Mouse (Mus musculus) embryonic facial prominence, embryonic 12.5 days (tissue): ENCODE measurements at regions not wholly inside any gene's neighbourhood (a gene's known extent, or its start where the extent isn't known, plus 50 kb on each side); places are given as distances from the start of the nearest gene placed in this dataset.
A peak's percentile ranks its signal among the peaks of the same experiment; 100 is the strongest.

Source experiments
- ATAC-seq: fragments of 200-750 bp; cut with Nextera tagmentation; 2 replicates; pipeline ENCODE4 v1.8.0; 2017; ENCODE audit not compliant: insufficient number of reproducible peaks, insufficient read depth, low FRiP score, low TSS enrichment
- H3K27ac ChIP-seq: fragments of 300-500 bp; sonication (generic); 2 replicates; pipeline ENCODE4 v1.5.1; 2016; ENCODE audit warnings: mild to moderate bottlenecking
- H3K27me3 ChIP-seq: fragments of 300-500 bp; sonication (generic); 2 replicates; pipeline ENCODE4 v1.6.1; 2016; ENCODE audit warnings: mild to moderate bottlenecking, moderate library complexity
- H3K36me3 ChIP-seq: fragments of 300-500 bp; sonication (generic); 2 replicates; pipeline ENCODE4 v1.6.1; 2016; ENCODE audit warnings: mild to moderate bottlenecking
- H3K4me1 ChIP-seq: fragments of 300-500 bp; sonication (generic); 2 replicates; pipeline ENCODE4 v1.6.1; 2016
- H3K4me2 ChIP-seq: fragments of 300-500 bp; sonication (generic); replicated peaks from 2 replicates; pipeline ENCODE4 v1.6.1; 2016; ENCODE audit warnings: mild to moderate bottlenecking, moderate library complexity
- H3K4me3 ChIP-seq: fragments of 300-500 bp; sonication (generic); 2 replicates; pipeline ENCODE4 v1.5.1; 2016; ENCODE audit warnings: mild to moderate bottlenecking
- H3K9ac ChIP-seq: fragments of 300-500 bp; sonication (generic); 2 replicates; pipeline ENCODE4 v1.6.1; 2016; ENCODE audit warnings: mild to moderate bottlenecking, moderate library complexity
- H3K9me3 ChIP-seq: fragments of 300-500 bp; sonication (generic); 2 replicates; pipeline ENCODE4 v1.6.1; 2016; ENCODE audit warnings: mild to moderate bottlenecking, moderate library complexity
- WGBS: fragments of 180-500 bp; shearing (Covaris S2); methylation state at CpG from one replicate; pipeline ENCODE4 v1.1.7; 2016; 5-methylcytosine and 5-hydroxymethylcytosine counted together

DNA sequence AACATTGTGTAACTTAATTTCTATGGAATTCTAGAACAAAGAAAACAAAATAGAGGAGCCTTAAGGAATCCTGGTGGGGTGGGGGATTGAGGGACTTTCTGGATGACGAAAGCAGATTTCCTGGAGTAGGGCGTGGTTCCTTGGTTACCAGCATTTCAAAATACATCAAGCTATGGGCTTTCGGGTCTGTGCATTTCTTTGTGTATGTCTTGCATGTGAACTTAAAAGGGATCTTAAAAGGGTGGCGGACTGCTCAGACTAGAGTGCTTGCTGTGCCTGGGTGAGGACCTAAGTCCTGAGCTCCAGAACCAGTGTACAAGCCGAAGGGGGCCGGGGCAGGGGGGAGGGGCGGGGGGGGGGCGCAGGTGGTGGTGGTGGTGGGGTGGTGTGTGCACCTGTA, 91.5 kb upstream of the Slc45a1 start:
- no peaks in the 10 kb centered on the region for H3K36me3 ChIP-seq
- ATAC-seq: no peak
- H3K9me3 ChIP-seq: no peaks in the 10 kb centered on the region
- no peak overlapping the region for H3K9ac ChIP-seq
- peaks cover 20% of the 10 kb centered on the region for H3K4me1 ChIP-seq
- no peak overlapping the region for H3K4me3 ChIP-seq
- 57% methylated on average over 5 of the region's 8 CpGs for WGBS
- no peaks in the 10 kb centered on the region for H3K27me3 ChIP-seq
- no peak overlapping the region for H3K4me2 ChIP-seq
- no peak overlapping the region for H3K27ac ChIP-seq

DNA sequence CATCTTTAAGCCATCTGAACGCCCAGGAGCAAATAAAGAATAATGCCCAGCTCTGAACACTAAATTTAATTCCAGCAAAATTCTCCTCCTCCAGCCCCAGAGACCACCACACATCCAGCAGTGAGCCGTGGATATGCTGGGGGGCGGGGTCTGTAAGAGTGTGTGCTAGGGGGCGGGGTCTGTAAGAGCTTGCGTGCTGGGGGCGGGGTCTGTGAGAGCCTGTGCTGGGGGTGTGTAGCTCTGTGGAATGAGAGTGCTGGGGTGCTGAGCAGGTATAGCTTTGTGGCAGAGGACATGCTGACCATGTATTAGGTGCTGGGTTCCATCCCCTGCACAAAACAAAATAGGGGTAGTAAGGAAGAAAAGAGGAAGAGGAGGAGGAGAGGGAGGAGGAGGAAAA, 91.1 kb upstream of the Slc45a1 start:
- no peak overlapping the region for H3K27ac ChIP-seq
- no peak overlapping the region for H3K4me3 ChIP-seq
- peaks cover 20% of the 10 kb centered on the region for H3K4me1 ChIP-seq
- H3K27me3 ChIP-seq: no peaks in the 10 kb centered on the region
- H3K9me3 ChIP-seq: no peaks in the 10 kb centered on the region
- H3K9ac ChIP-seq: no peak overlapping the region
- ATAC-seq: no peak
- WGBS: 23% methylated on average over 6 of the region's 6 CpGs
- H3K4me2 ChIP-seq: no peak overlapping the region
- H3K36me3 ChIP-seq: no peaks in the 10 kb centered on the region

DNA sequence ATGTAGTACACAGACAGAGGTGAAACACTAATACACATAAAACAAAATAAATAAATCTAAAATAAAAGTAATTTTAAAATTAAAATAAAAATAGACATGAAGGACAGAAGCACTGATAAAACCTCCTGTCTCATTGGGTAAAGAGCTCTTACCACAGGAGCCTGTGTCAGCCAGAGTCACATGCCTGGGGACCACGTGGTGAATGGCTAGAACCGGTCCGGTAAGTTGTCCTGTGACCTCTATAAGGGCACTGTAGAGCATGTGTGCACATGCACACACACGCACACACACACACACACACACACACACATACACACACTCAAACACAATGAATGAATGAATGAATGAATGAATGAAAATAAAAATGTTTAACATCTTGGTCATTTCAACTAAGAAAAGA, 89.8 kb upstream of the Slc45a1 start:
- no peak for ATAC-seq
- WGBS: 91% methylated on average over 4 of the region's 4 CpGs
- Histone ChIP-seq H3K4me2 (no peak overlapping the region), H3K36me3 (no peaks in the 10 kb centered on the region), H3K4me1 (peaks cover 20% of the 10 kb centered on the region), H3K27me3 (no peaks in the 10 kb centered on the region), H3K9ac (no peak overlapping the region), H3K27ac (no peak overlapping the region), H3K4me3 (no peak overlapping the region), H3K9me3 (no peaks in the 10 kb centered on the region)

DNA sequence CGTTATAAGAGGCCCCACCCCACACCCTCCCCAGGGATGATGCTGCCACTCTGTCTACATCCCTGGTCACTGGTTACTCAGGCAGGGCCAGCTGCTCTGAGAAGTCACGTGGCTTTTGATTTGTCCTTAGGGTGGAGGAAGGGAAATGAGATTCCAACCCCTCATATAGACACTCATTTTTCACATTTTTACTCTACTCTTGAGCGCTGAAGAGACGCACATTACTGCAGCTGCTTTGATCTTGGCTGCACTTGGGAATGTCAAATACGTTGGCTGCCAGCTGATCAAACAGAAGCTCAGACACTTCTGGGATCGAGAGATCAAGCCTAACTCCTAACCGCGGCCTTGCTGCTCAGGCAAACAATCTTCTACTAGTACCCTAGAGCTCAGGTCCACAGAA, 88.2 kb upstream of the Slc45a1 start:
- Histone ChIP-seq H3K27me3 (no peaks in the 10 kb centered on the region), H3K4me2 (no peak overlapping the region), H3K27ac (no peak overlapping the region), H3K9ac (no peak overlapping the region), H3K4me3 (no peak overlapping the region), H3K4me1 (0 out of 2 replicates have a peak, but pooled peaks cover 7% of the 10 kb centered on the region), H3K36me3 (no peaks in the 10 kb centered on the region), H3K9me3 (no peaks in the 10 kb centered on the region)
- ATAC-seq: no peak; the same call in 1 of the 2 replicates
- 51% methylated on average over 8 of the region's 8 CpGs for WGBS

DNA sequence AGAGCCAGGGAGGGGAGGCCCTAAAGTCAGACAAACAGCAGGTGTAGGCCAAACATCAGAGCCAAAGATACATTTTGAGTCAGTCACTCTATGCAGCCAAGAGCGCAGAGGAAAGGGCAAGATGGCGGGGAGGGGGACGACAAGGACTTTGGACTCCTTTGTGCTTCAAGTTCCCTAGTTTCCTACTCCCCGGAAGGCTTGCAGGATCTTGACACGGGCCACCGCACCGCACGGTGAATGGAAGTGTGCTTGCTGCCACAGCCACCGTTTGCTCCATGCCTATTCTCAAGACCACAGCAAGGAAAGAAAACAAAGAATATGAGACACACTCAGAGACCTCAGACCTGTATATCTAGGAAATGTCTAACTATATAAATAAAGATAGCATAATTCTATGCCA, 86.8 kb upstream of the Slc45a1 start:
- no peak for ATAC-seq
- Histone ChIP-seq H3K36me3 (no peaks in the 10 kb centered on the region), H3K4me3 (no peak overlapping the region), H3K27ac (no peak overlapping the region), H3K4me1 (0 out of 2 replicates have a peak, but pooled peaks cover 7% of the 10 kb centered on the region), H3K9ac (no peak overlapping the region), H3K4me2 (no peak overlapping the region), H3K9me3 (no peaks in the 10 kb centered on the region), H3K27me3 (no peaks in the 10 kb centered on the region)
- WGBS: 78% methylated on average over 9 of the region's 9 CpGs

DNA sequence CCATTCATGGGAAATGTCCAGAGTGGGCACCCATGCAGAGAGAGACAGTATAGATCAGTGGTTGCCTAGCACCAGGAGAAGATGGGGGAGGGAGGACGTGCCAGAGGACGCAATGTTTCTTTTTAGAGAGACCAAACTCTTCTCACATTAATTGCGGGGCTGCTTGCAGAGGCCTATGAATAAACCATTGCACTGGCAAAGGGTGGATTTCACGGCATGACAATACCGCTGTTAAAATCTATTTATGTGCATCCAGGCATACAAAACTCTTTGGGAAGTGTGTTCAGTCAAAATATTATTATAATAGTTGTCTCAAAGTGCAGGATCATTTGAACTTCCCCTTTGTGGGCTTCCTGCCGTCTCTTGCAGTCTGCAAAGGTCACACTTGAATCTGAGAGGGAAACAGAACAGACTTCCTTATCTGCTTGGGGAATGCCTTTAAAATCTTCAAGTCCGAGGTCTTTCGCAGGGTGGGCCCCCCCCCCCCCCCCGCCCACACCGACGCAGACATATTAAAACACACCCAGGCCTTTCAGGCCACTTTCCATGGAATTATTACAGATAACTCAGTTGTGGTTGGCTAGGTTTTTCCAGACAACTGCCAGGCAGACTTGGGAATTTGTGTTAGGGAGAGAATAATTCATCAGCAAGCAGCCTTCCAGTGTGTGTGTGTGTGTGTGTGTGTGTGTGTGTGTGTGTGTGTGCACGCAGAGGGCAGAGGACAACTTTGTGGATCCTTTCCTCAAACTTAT, 78.3 kb upstream of the Slc45a1 start:
- Histone ChIP-seq H3K36me3 (no peaks in the 10 kb centered on the region), H3K4me2 (no peak overlapping the region; the same call in 1 of the 2 replicates), H3K4me3 (no peak overlapping the region), H3K27ac (peak overlapping the region; percentile 67), H3K27me3 (no peaks in the 10 kb centered on the region), H3K9me3 (no peaks in the 10 kb centered on the region), H3K4me1 (peaks cover 12% of the 10 kb centered on the region; the same call in 1 of the 2 replicates), H3K9ac (no peak overlapping the region)
- WGBS: 28% methylated on average over 12 of the region's 12 CpGs
- ATAC-seq: no peak

DNA sequence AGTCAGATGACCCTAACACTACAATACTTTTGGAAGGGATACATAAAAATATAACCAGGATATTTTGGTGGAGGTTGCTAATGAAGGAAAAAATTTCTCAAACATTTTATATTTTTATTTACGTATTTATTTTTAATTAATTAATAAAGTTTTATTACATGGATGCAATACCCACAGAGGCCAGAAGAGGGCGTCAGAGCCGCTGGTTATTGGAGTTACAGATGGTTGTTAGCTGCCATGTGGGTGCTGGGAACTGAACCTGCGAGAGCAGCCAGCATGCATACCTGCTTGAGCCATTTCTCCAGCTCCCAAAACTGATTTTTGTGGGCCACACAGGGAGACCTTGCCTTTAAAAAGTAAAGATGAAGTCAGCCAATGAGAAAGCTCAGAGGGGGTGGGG, 74.6 kb upstream of the Slc45a1 start:
- no peak for ATAC-seq
- Histone ChIP-seq H3K27me3 (no peaks in the 10 kb centered on the region), H3K9me3 (no peaks in the 10 kb centered on the region), H3K4me2 (no peak overlapping the region), H3K4me3 (no peak overlapping the region), H3K27ac (no peak overlapping the region), H3K9ac (no peak overlapping the region), H3K4me1 (peaks cover 12% of the 10 kb centered on the region; the same call in 1 of the 2 replicates), H3K36me3 (no peaks in the 10 kb centered on the region)
- 61% methylated on average over 4 of the region's 4 CpGs for WGBS

DNA sequence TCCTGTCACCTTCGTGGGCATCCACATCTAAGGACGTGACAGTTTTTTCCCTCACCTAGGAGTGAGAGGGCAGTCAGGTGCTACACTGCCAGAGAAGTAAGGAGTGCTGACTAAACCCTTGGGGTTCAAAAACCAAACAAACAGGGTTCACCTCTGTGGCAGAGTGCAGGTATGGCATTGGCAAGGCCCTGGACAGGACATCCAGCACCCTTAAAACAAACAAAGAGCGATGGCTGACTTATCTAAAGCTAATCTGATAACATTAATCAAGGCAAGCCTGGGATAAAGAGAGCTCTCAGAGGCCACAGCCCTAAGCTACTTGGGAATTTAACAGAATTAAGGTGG, 74.1 kb upstream of the Slc45a1 start:
- no peaks in the 10 kb centered on the region for H3K9me3 ChIP-seq
- H3K4me3 ChIP-seq: no peak overlapping the region
- peaks cover 12% of the 10 kb centered on the region; the same call in 1 of the 2 replicates for H3K4me1 ChIP-seq
- no peak overlapping the region for H3K9ac ChIP-seq
- H3K27ac ChIP-seq: no peak overlapping the region
- ATAC-seq: no peak
- H3K36me3 ChIP-seq: no peaks in the 10 kb centered on the region
- WGBS: 91% methylated on average over 3 of the region's 3 CpGs
- no peaks in the 10 kb centered on the region for H3K27me3 ChIP-seq
- no peak overlapping the region for H3K4me2 ChIP-seq

DNA sequence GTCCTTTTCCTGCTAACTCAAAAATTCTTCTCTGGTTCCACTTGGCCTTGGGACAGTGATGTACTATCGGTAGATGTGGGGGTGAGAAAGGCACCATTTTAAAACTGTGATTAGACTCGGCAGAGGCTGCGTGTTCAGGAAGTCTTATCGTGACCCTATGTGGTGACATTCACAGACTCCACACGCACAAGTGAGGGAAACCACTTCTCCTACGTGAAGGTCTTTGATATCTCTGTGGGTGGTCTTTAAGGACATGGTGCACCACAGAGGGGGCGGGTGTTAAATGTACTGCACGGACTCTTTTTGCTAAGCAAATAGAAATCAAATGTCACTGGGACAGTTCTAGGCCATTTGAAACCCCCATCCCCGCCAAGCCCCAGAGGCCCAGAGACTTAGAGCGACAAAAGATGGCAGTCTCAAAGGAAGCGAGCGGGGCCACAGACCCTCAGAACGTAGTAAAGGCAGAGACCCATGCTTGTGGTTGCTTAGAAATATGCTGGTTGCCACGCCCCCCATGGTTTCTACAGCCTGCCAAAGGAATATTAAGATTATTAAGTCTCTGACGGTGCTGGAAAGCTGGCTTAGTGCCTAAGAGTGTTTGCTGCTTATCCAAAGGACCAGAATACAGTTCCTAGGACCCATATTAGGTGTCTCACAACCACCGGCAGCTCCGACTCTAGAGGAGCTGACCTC, 73.6 kb upstream of the Slc45a1 start:
- Histone ChIP-seq H3K9me3 (no peaks in the 10 kb centered on the region), H3K36me3 (no peaks in the 10 kb centered on the region), H3K27ac (no peak overlapping the region), H3K4me2 (no peak overlapping the region), H3K27me3 (no peaks in the 10 kb centered on the region), H3K4me1 (peaks cover 11% of the 10 kb centered on the region; the same call in 1 of the 2 replicates), H3K4me3 (no peak overlapping the region), H3K9ac (no peak overlapping the region)
- no peak for ATAC-seq
- 72% methylated on average over 17 of the region's 17 CpGs for WGBS

DNA sequence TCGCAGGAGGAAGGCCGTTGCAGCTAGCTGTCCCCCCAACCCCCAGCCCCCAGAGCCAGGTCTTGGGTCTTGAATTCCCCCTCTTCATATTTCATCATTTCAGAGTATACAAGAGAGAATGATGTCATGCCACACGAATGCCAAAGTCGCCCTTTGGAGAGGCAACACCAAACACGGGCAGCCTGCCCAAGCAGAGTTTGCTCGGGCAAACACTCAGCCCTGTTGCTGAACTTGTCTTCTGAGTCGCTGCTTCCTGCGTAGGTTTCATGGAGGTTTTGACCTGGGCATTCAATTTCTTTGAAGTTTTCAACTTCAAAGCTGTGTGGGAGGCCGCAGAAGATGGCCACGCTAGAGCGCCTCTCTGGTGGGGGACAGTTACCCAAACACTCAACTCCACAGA, 72.8 kb upstream of the Slc45a1 start:
- no peak for ATAC-seq
- Histone ChIP-seq H3K4me1 (peaks cover 9% of the 10 kb centered on the region), H3K4me3 (no peak overlapping the region), H3K36me3 (no peaks in the 10 kb centered on the region), H3K9me3 (no peaks in the 10 kb centered on the region), H3K27me3 (no peaks in the 10 kb centered on the region), H3K27ac (no peak overlapping the region), H3K4me2 (no peak overlapping the region), H3K9ac (no peak overlapping the region)
- WGBS: 79% methylated on average over 11 of the region's 11 CpGs

DNA sequence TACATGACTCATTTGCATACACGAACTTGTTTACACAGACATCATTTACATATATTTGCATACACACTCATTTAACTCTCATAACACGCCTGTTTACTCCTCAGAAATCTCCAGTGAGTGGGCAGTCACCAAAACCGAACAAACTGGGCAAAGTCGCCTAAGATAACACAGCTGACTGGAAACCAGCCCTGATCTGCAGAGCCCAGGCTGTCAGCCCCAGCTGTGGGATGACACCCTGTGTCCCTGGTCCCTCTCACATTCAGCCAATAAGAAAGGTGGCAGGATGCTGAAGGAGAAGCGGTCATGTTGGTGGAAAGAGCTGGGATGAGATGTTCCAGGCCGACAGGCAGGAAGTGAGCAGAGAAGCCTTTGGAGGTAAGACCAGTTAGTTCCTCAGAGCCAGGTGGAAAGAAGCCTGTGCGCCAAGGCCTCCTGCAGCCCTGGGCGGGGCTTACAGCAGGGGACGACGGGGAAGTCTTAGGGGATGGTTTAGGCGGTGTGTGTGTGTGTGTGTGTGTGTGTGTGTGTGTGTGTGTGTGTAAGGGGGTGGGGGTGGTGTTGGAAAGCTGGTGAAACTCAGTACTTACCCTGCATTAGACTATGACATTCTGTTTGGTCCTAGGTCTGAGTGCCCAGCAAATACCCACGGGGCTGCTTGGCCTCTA, 69.8 kb upstream of the Slc45a1 start:
- Histone ChIP-seq H3K4me3 (no peak overlapping the region), H3K4me1 (peaks cover 14% of the 10 kb centered on the region), H3K4me2 (no peak overlapping the region), H3K36me3 (no peaks in the 10 kb centered on the region), H3K9ac (no peak overlapping the region), H3K27ac (no peak overlapping the region), H3K27me3 (no peaks in the 10 kb centered on the region), H3K9me3 (no peaks in the 10 kb centered on the region)
- ATAC-seq: no peak
- WGBS: 45% methylated on average over 12 of the region's 12 CpGs

DNA sequence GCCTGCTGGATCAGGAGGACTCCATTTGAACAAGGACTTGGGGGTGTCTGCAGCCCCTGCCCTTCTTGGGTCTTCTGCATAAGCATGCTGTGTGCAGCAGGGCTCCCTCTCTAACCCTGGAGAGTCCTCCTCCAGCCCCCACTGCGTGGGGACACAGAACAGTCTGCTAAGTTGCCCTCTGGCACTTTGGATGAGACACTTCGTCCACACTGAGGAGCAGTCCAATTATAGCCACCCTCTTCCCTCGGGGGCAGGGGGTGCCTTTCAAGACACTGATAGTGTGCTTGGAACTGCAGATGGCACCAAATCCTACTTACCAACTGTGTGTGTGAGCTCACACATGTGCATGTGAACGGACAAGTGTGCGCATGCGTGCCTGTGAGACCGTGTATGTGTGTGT, 65.9 kb upstream of the Slc45a1 start:
- no peaks in the 10 kb centered on the region for H3K9me3 ChIP-seq
- H3K4me2 ChIP-seq: no peak overlapping the region
- 0 out of 2 replicates have a peak overlapping the region, but pooled peaks have one; percentile 19 for H3K9ac ChIP-seq
- H3K36me3 ChIP-seq: no peaks in the 10 kb centered on the region
- WGBS: 67% methylated on average over 7 of the region's 7 CpGs
- H3K27me3 ChIP-seq: no peaks in the 10 kb centered on the region
- no peak overlapping the region for H3K4me3 ChIP-seq
- H3K4me1 ChIP-seq: peaks cover 9% of the 10 kb centered on the region; the same call in 1 of the 2 replicates
- no peak for ATAC-seq
- H3K27ac ChIP-seq: no peak overlapping the region
